Comparison of ENCODE assay signal across 22 mouse cellular contexts in genomic region chr10:26638056-26638455, GRCm38 (mm10).
DNase-seq lines count a peak whose midpoint lies in the region; ATAC-seq and TF ChIP-seq lines count a peak whose summit lies in the region.
"Had no signal": no experiment of that assay in that cellular context is flagged by ENCODE, and none has a peak within 500 bp of the region (broad histone marks: within the 10 kb centered on the region; RNA-seq: fewer than 3 reads in every experiment).

No protein-coding gene starts in this region.

- H3K27ac ChIP-seq in thymus, adult 2 months (ENCODE audit: control insufficient read depth, insufficient read depth, low read length) = no peak overlapping the region
- no peak overlapping the region for H3K27ac ChIP-seq in kidney, embryonic 16.5 days (ENCODE audit: low read length)
- H3K27ac ChIP-seq: embryonic facial prominence, embryonic 13.5 days; forebrain, embryonic 15.5 days; heart, adult 2 months; hindbrain, embryonic 10.5 days; hindbrain, embryonic 14.5 days had no signal

- H3K4me1 ChIP-seq in thymus, adult 2 months (replicated peaks; ENCODE audit: control insufficient read depth, insufficient read depth, low read length) = no peaks in the 10 kb centered on the region
- no peaks in the 10 kb centered on the region for H3K4me1 ChIP-seq in kidney, embryonic 16.5 days (ENCODE audit: insufficient read depth, low read length)
- H3K4me1 ChIP-seq: embryonic facial prominence, embryonic 13.5 days; heart, embryonic 12.5 days; hindbrain, embryonic 10.5 days had no signal

- no peak overlapping the region for H3K4me3 ChIP-seq in thymus, adult 2 months (ENCODE audit: control insufficient read depth, insufficient read depth, low read length)
- no peak overlapping the region for H3K4me3 ChIP-seq in kidney, embryonic 16.5 days (ENCODE audit: low read length)
- H3K4me3 ChIP-seq: embryonic facial prominence, embryonic 13.5 days; forebrain, embryonic 15.5 days; heart, adult 2 months; heart, embryonic 12.5 days; hindbrain, embryonic 10.5 days had no signal

- no peaks in the 10 kb centered on the region for H3K9me3 ChIP-seq in kidney, embryonic 16.5 days (ENCODE audit: low read length)
- H3K9me3 ChIP-seq: embryonic facial prominence, embryonic 13.5 days; forebrain, embryonic 15.5 days; G1E; heart, embryonic 12.5 days; hindbrain, embryonic 10.5 days had no signal

- H3K4me2 ChIP-seq in kidney, embryonic 16.5 days (replicated peaks; ENCODE audit: low read depth, low read length) = no peak overlapping the region
- H3K4me2 ChIP-seq: embryonic facial prominence, embryonic 13.5 days; forebrain, embryonic 15.5 days; heart, embryonic 12.5 days; hindbrain, embryonic 14.5 days had no signal

- no peaks in the 10 kb centered on the region for H3K36me3 ChIP-seq in thymus, adult 2 months (ENCODE audit: control insufficient read depth, insufficient read depth, low read length)
- H3K36me3 ChIP-seq in kidney, embryonic 16.5 days (ENCODE audit: insufficient read depth, low read length) = no peaks in the 10 kb centered on the region
- H3K36me3 ChIP-seq: embryonic facial prominence, embryonic 13.5 days; forebrain, embryonic 15.5 days; G1E; heart, embryonic 12.5 days; hindbrain, embryonic 10.5 days had no signal

- no peak for DNase-seq in frontal cortex, postnatal 25 days (ENCODE audit: low spot score in 2 of 2)
- DNase-seq in ES-CJ7 (ENCODE audit: low read depth, low spot score) (peak; percentile 42), ZHBTc4 (ENCODE audit: low read depth, low spot score) (peak; percentile 48)
- DNase-seq in skeletal muscle tissue, adult 2 months (ENCODE audit: low read depth, low spot score) = peak; percentile 9
- no peak for DNase-seq in thymus, adult 2 months
- DNase-seq: adrenal gland, adult 8-10 months; adrenal gland, postnatal 36 days; cerebellum, adult 11 months; cerebellum, adult 8-10 months; cerebellum, postnatal 25 days; gastrocnemius, postnatal 36 days; heart, adult 2 months; kidney, adult 2 months had no signal

- no peak overlapping the region for H3K9ac ChIP-seq in kidney, embryonic 16.5 days (replicated peaks; ENCODE audit: low read length)
- H3K9ac ChIP-seq: embryonic facial prominence, embryonic 13.5 days; forebrain, embryonic 15.5 days; heart, embryonic 12.5 days; hindbrain, embryonic 14.5 days had no signal

- peak; percentile 95 for ATAC-seq in frontal cortex, adult (ENCODE audit: low TSS enrichment)
- ATAC-seq in kidney, embryonic 16.5 days (ENCODE audit: low FRiP score, low TSS enrichment) = no peak
- ATAC-seq: forebrain, embryonic 15.5 days; intestine, embryonic 16.5 days had no signal

- no peak for TF ChIP-seq CTCF in thymus, adult 2 months (IDR thresholded peaks at IDR 0.05; ENCODE audit: borderline replicate concordance, control insufficient read depth, extremely low read depth, insufficient read depth, low read length, poor library complexity)

- 90% methylated on average over 4 of the region's 4 CpGs for WGBS in thymus, adult 2 months
- 66% methylated on average over 4 of the region's 4 CpGs for whole genome bisulfite sequencing in kidney, embryonic 16.5 days

- H3K27me3 ChIP-seq in thymus, adult 2 months (ENCODE audit: control insufficient read depth, insufficient read depth, low read length) = no peaks in the 10 kb centered on the region
- no peaks in the 10 kb centered on the region for H3K27me3 ChIP-seq in kidney, embryonic 16.5 days (ENCODE audit: insufficient read depth, low read length)
- H3K27me3 ChIP-seq: embryonic facial prominence, embryonic 13.5 days; forebrain, embryonic 15.5 days; heart, embryonic 12.5 days had no signal

- TF ChIP-seq POLR2A in thymus, adult 2 months (IDR thresholded peaks at IDR 0.05; ENCODE audit: control insufficient read depth, extremely low read depth, insufficient read depth, low read length, poor library complexity) = no peak

Comparison
In these comparisons a context has a peak if more than half of its experiments do, and no peak if none do; other contexts are left out.
1. DNase-seq: peak in ES-CJ7 (single experiment), ZHBTc4 (single experiment) and skeletal muscle tissue, adult 2 months (single experiment); none in frontal cortex, postnatal 25 days (0 of 2) and thymus, adult 2 months (single experiment).